Mouse (Mus musculus) left cerebral cortex, adult 2 months (tissue): ENCODE measurements around the gene Izumo4. TPM values are rescaled to one million over a fixed set of nuclear protein-coding genes. Genes with fewer than 3 reads are reported as not detected.
A peak's percentile ranks its signal among the peaks of the same experiment; 100 is the strongest.

Experiments
- DNase-seq, 2 experiments: peaks; one replicate each; pipeline ENCODE4 v3.0.0; 2021 to 2022; ENCODE audit warnings: low spot score in 2 of 2, mixed read lengths in 1 of 2; ENCODE audit errors: extremely low spot score in 1 of 2
- H3K27ac ChIP-seq: fragments of 200-600 bp; 2 replicates; pipeline ENCODE4 v1.8.1; 2022
- H3K4me3 ChIP-seq: fragments of 200-600 bp; 2 replicates; pipeline ENCODE4 v1.8.1; 2022
- CTCF ChIP-seq: fragments of 200-600 bp; IDR thresholded peaks from 2 replicates; pipeline ENCODE4 v1.8.1; 2022; ENCODE audit warnings: antibody characterized with exemption, mild to moderate bottlenecking, moderate library complexity
- intact Hi-C: fragments of 180-260 bp; cut with DNase I; formaldehyde crosslinking; loops from one replicate; pipeline ENCODE4 v1.15.1; 2025
- total RNA-seq, 2 experiments: library from RNA; stranded (reverse); gene quantifications; 2 replicates each; pipeline ENCODE4 v1.2.3; 2021

The Izumo4 gene
- total RNA-seq, 2 experiments from 2014 or later, result 45.0 to 46.0 TPM

GRCm38 (mm10) chr10:80741634-80742179 is 39.7 kb downstream of the Izumo4 start:
- intact Hi-C loops, result no loop called here
- peak in 1 of 2 experiments; percentile 32 for DNase-seq
- H3K4me3 ChIP-seq, result peak overlapping the region; percentile 79
- no peak for TF ChIP-seq CTCF
- peak overlapping the region; percentile 86 for H3K27ac ChIP-seq

GRCm38 (mm10) chr10:80742180-80742978 is 40.4 kb downstream of the Izumo4 start, which contains the start of gene Ap3d1:
Gene Ap3d1, minus strand, starts transcription at chr10:80742264.
- intact Hi-C loops, result no loop called here
- peak within 1 kb of the TSS; percentile 86 for H3K27ac ChIP-seq
- peak within 1 kb of the TSS; percentile 79 for H3K4me3 ChIP-seq
- DNase-seq, result peak; percentile 94 to 95
- TF ChIP-seq CTCF, result no peak

DNA sequence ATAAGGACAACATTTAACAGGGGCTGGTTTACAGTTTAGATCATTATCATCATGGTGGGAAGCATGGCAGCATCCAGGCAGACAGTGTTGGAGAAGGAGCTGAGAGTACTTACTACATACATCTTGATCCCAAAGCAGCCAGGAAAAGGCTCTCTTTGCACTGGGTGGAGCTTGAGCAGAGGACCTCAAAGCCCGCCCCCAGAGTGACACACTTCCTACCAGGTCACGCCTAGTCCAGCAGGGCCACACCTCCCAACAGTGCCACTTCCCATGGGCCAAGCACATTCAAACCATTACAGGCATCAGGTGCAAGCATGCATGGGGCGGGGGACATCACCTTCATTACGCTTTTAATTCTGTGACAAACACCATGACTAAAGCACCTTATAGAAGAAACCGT is 42.3 kb downstream of the Izumo4 start:
- Histone ChIP-seq H3K27ac (no peak overlapping the region), H3K4me3 (no peak overlapping the region)
- TF ChIP-seq CTCF, result no peak
- no peak for DNase-seq
- intact Hi-C loops, result no loop called here

- intact Hi-C loops, result loop anchor here (2.0 to 5.0 kb wide), 4 partner anchors 60 to 245 kb away; partner anchors contain the start of gene Amh
- TF ChIP-seq CTCF, result peak; percentile 98
Measured at GRCm38 (mm10) chr10:80747410-80747809, 45.4 kb downstream of the Izumo4 start.

GRCm38 (mm10) chr10:80748609-80749008 is 46.6 kb downstream of the Izumo4 start:
- DNase-seq, result no peak
- intact Hi-C loops, result loop anchor here (5.0 kb wide), 3 partner anchors 59 to 244 kb away; partner anchors contain the start of gene Amh
- no peak overlapping the region for H3K27ac ChIP-seq
- H3K4me3 ChIP-seq, result no peak overlapping the region
- no peak for TF ChIP-seq CTCF

More at GRCm38 (mm10) chr10:80747410-80747809, 45.4 kb downstream of the Izumo4 start:
- Histone ChIP-seq H3K27ac (no peak overlapping the region), H3K4me3 (no peak overlapping the region)
- peak; percentile 75 to 83 for DNase-seq

- intact Hi-C loops, result loop anchor here (1.0 kb wide), 1 partner anchor 23 kb away; no protein-coding TSS in a partner anchor
- peak; percentile 62 for TF ChIP-seq CTCF
- peak; percentile 59 to 67 for DNase-seq
- Histone ChIP-seq H3K27ac (peak overlapping the region; percentile 75), H3K4me3 (no peak overlapping the region; the same call in 1 of the 2 replicates)
Measured at GRCm38 (mm10) chr10:80751188-80751832, 49.3 kb downstream of the Izumo4 start.

DNA sequence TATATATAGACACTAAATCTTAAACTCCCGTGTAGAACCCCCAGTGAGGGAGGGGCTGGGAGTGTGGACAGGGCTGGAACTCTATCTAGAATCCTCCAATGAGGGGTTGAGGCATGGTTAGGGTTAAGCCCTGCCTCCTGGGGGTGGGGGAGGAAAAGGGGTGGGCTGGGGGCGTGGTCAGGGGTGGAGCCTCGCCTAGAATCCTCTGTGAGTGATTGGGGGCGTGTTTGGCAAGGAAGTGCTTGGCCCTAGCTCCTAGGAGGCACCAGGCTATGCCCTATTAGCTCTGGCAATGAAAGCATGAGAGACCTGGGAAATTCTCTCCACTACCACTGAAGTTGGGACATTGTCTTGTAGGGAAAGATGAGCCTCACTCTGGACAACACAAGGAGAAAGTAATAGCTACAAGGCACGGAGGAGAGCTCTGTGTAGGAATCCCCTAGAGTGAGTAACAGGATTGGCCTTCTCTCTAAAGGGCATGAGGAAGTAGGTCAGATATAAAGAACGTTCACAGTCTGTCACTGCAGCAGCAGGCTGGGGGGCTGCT is 50.2 kb downstream of the Izumo4 start:
- H3K4me3 ChIP-seq, result peak overlapping the region; percentile 16; the same call in 1 of the 2 replicates
- DNase-seq, result no peak
- no peak for TF ChIP-seq CTCF
- H3K27ac ChIP-seq, result peak overlapping the region; percentile 75
- intact Hi-C loops, result no loop called here

GRCm38 (mm10) chr10:80754594-80755290 is 52.8 kb downstream of the Izumo4 start, which contains the start of gene Dot1l:
Gene Dot1l, plus strand, starts transcription at chr10:80755206.
- Histone ChIP-seq H3K27ac (peak within 1 kb of the TSS; percentile 90), H3K4me3 (peak within 1 kb of the TSS; percentile 71)
- TF ChIP-seq CTCF, result no peak
- peak; percentile 99 for DNase-seq
- intact Hi-C loops, result loop anchor here (2.0 kb wide), 1 partner anchor 44 kb away; the partner anchor contains the start of genes Plekhj1 and Sf3a2

Other genes with a start within 250 kb of the Izumo4 start
- gene Onecut3, start 207.3 kb upstream of the Izumo4 start, total RNA-seq, result not detected
- gene Atp8b3, start 163.1 kb upstream of the Izumo4 start, total RNA-seq, result under 1 TPM; 0.11 to 0.63 TPM
- gene Rexo1, start 140.6 kb upstream of the Izumo4 start, total RNA-seq, result 10 to 100 TPM; 46.5 to 51.3 TPM
- gene Klf16, start 124.9 kb upstream of the Izumo4 start, total RNA-seq, result 10 to 100 TPM; 48.2 to 59.7 TPM
- gene Abhd17a, start 111.8 kb upstream of the Izumo4 start, total RNA-seq, result 100 to 1,000 TPM; 185 to 191 TPM
- gene Scamp4, start 99.3 kb upstream of the Izumo4 start, total RNA-seq, result 10 to 100 TPM; 41.5 to 44.8 TPM
- gene Adat3, start 99.3 kb upstream of the Izumo4 start, total RNA-seq, result 1 to 10 TPM; 1.3 to 5.6 TPM
- gene Gm49322, start 96.2 kb upstream of the Izumo4 start, total RNA-seq, result 1 to 10 TPM; 2.7 to 4.2 TPM
- 100 to 1,000 TPM; 244 to 251 TPM for gene Csnk1g2, start 79.3 kb upstream of the Izumo4 start, total RNA-seq
- gene Btbd2, start 45.1 kb upstream of the Izumo4 start, total RNA-seq, result 10 to 100 TPM; 85.1 to 96.7 TPM
- gene Mknk2, start 24.1 kb upstream of the Izumo4 start, total RNA-seq, result 10 to 100 TPM; 42.8 to 48.8 TPM
- gene Mob3a, start 207 bp upstream of the Izumo4 start, total RNA-seq, result 10 to 100 TPM; 13.6 to 15.5 TPM
- 100 to 1,000 TPM; 150 to 151 TPM for gene Ap3d1, start 40.1 kb downstream of the Izumo4 start, total RNA-seq
- 10 to 100 TPM; 64.6 to 75.3 TPM for gene Dot1l, start 53.0 kb downstream of the Izumo4 start, total RNA-seq
- gene Sf3a2, start 96.0 kb downstream of the Izumo4 start, total RNA-seq, result 10 to 100 TPM; 42.0 to 48.7 TPM
- gene Plekhj1, start 96.4 kb downstream of the Izumo4 start, total RNA-seq, result 10 to 100 TPM; 68.2 to 71.0 TPM
- gene Amh, start 103.1 kb downstream of the Izumo4 start, total RNA-seq, result 1 to 10 TPM; 1.9 to 3.8 TPM
- gene Jsrp1, start 111.3 kb downstream of the Izumo4 start, total RNA-seq, result 1 to 10 TPM; 5.9 to 7.4 TPM
- gene Oaz1, start 124.5 kb downstream of the Izumo4 start, total RNA-seq, result 100 to 1,000 TPM; 476 to 536 TPM
- gene Lingo3, start 141.9 kb downstream of the Izumo4 start, total RNA-seq, result 10 to 100 TPM; 38.3 to 42.8 TPM
- gene Lsm7, start 153.0 kb downstream of the Izumo4 start, total RNA-seq, result 10 to 100 TPM; 40.0 to 43.2 TPM
- 10 to 100 TPM; 55.6 to 62.5 TPM for gene Sppl2b, start 153.1 kb downstream of the Izumo4 start, total RNA-seq
- gene Tmprss9, start 169.7 kb downstream of the Izumo4 start, total RNA-seq, result under 1 TPM; 0.18 to 0.19 TPM
- 100 to 1,000 TPM; 136 to 138 TPM for gene Timm13, start 198.8 kb downstream of the Izumo4 start, total RNA-seq
- 10 to 100 TPM; 20.0 to 20.3 TPM for gene Lmnb2, start 216.1 kb downstream of the Izumo4 start, total RNA-seq
- gene Gadd45b, start 227.9 kb downstream of the Izumo4 start, total RNA-seq, result 10 to 100 TPM; 24.0 to 36.0 TPM